Mouse (Mus musculus) MEL (cell line): ENCODE results near the gene Naga. TPM values are rescaled to one million over a fixed set of nuclear protein-coding genes. Genes with fewer than 3 reads are reported as not detected.

Source experiments
- DNase-seq: peaks from one replicate; pipeline ENCODE4 v3.0.0; 2011; ENCODE audit warnings: low read depth, low spot score
- H3K27ac ChIP-seq: 2 replicates; pipeline ENCODE4 v1.5.1; 2012; ENCODE audit warnings: low read depth, mild to moderate bottlenecking, control low read depth, low read length, moderate library complexity; ENCODE audit not compliant: control insufficient read depth
- H3K27me3 ChIP-seq, 2 experiments: fragments of 150-350 bp in 1 of 2; sonication (generic) in 1 of 2; 2 replicates each; pipeline ENCODE4 v1.6.1; 2012; ENCODE audit warnings: low read length in 2 of 2, mild to moderate bottlenecking in 2 of 2, improper control_type of control experiment in 1 of 2, moderate library complexity in 1 of 2; ENCODE audit not compliant: insufficient read depth in 2 of 2, control insufficient read depth in 1 of 2
- H3K36me3 ChIP-seq, 2 experiments: 2 replicates each; pipeline ENCODE4 v1.6.1; 2012 to 2014; ENCODE audit warnings: low read length in 2 of 2, improper control_type of control experiment in 1 of 2, inconsistent platforms in 1 of 2, mild to moderate bottlenecking in 1 of 2; ENCODE audit not compliant: insufficient read depth in 2 of 2, control insufficient read depth in 1 of 2
- H3K4me1 ChIP-seq, 2 experiments: fragments of 150-350 bp in 1 of 2; sonication (generic) in 1 of 2; 2 replicates each; pipeline ENCODE4 v1.6.1; 2012; ENCODE audit warnings: low read length in 2 of 2, improper control_type of control experiment in 1 of 2, mild to moderate bottlenecking in 1 of 2; ENCODE audit not compliant: insufficient read depth in 2 of 2, control insufficient read depth in 1 of 2
- H3K4me3 ChIP-seq, 2 experiments: fragments of 150-350 bp in 1 of 2; sonication (generic) in 1 of 2; 2 replicates each; pipeline ENCODE4 v1.5.1; 2012; ENCODE audit warnings: low read depth in 2 of 2, low read length in 2 of 2, mild to moderate bottlenecking in 2 of 2, moderate library complexity in 2 of 2, control low read depth in 1 of 2, improper control_type of control experiment in 1 of 2; ENCODE audit not compliant: control insufficient read depth in 1 of 2, insufficient read depth in 1 of 2
- H3K79me2 ChIP-seq: 2 replicates; pipeline ENCODE4 v1.6.1; 2012; ENCODE audit warnings: mild to moderate bottlenecking, low read length, moderate library complexity; ENCODE audit not compliant: control insufficient read depth, poor library complexity, insufficient read depth
- H3K9ac ChIP-seq: 2 replicates; pipeline ENCODE4 v1.6.1; 2012; ENCODE audit warnings: low read depth, mild to moderate bottlenecking, control low read depth, low read length, moderate library complexity; ENCODE audit not compliant: control insufficient read depth, poor library complexity, severe bottlenecking
- H3K9me3 ChIP-seq: fragments of 150-350 bp; sonication (generic); replicated peaks from 2 replicates; pipeline ENCODE4 v1.6.1; 2012; ENCODE audit warnings: mild to moderate bottlenecking, low read length, improper control_type of control experiment, moderate library complexity; ENCODE audit not compliant: insufficient read depth
- CHD2 ChIP-seq: IDR thresholded peaks from 2 replicates; pipeline ENCODE4 v1.6.1; 2011; ENCODE audit warnings: low read length, improper control_type of control experiment
- CTCF ChIP-seq, 3 experiments: IDR thresholded peaks in 2 of 3; conservative IDR thresholded peaks in 1 of 3; 2 replicates each; pipeline ENCODE4 v1.5.1; 2011 to 2012; ENCODE audit warnings: low read length in 3 of 3, low read depth in 2 of 3, mild to moderate bottlenecking in 2 of 3, improper control_type of control experiment in 1 of 3, inconsistent platforms in 1 of 3, mixed read lengths in 1 of 3, moderate library complexity in 1 of 3; ENCODE audit not compliant: control insufficient read depth in 1 of 3, insufficient read depth in 1 of 3, poor library complexity in 1 of 3, severe bottlenecking in 1 of 3
- ELF1 ChIP-seq: IDR thresholded peaks from 2 replicates; pipeline ENCODE4 v1.6.1; 2014; ENCODE audit warnings: low read depth, mild to moderate bottlenecking, inconsistent platforms, low read length, improper control_type of control experiment, moderate library complexity
- EP300 ChIP-seq, 2 experiments: IDR thresholded peaks; 2 replicates each; pipeline ENCODE4 v1.6.1; 2011; ENCODE audit warnings: improper control_type of control experiment in 2 of 2, low read length in 2 of 2, low read depth in 1 of 2, mild to moderate bottlenecking in 1 of 2
- ETS1 ChIP-seq: IDR thresholded peaks from 2 replicates; pipeline ENCODE4 v1.6.1; 2012; ENCODE audit warnings: low read depth, mild to moderate bottlenecking, inconsistent platforms, low read length, improper control_type of control experiment, moderate library complexity
- GATA1 ChIP-seq: IDR thresholded peaks from 2 replicates; pipeline ENCODE4 v1.6.1; 2011; ENCODE audit warnings: low read depth, low read length, improper control_type of control experiment
- HCFC1 ChIP-seq: IDR thresholded peaks from 2 replicates; pipeline ENCODE4 v1.6.1; 2012; ENCODE audit warnings: low read depth, mild to moderate bottlenecking, inconsistent platforms, low read length, improper control_type of control experiment, moderate library complexity
- MAFK ChIP-seq: IDR thresholded peaks from 2 replicates; pipeline ENCODE4 v1.6.1; 2011; ENCODE audit warnings: low read depth, mild to moderate bottlenecking, low read length, improper control_type of control experiment, borderline replicate concordance
- MAX ChIP-seq: IDR thresholded peaks from 2 replicates; pipeline ENCODE4 v1.6.1; 2011; ENCODE audit warnings: low read length, improper control_type of control experiment
- MAZ ChIP-seq: IDR thresholded peaks from 2 replicates; pipeline ENCODE4 v1.6.1; 2012; ENCODE audit warnings: low read depth, mild to moderate bottlenecking, inconsistent platforms, low read length, improper control_type of control experiment
- MXI1 ChIP-seq: IDR thresholded peaks from 2 replicates; pipeline ENCODE4 v1.6.1; 2011; ENCODE audit warnings: mild to moderate bottlenecking, low read depth, low read length, improper control_type of control experiment
- MYB ChIP-seq: IDR thresholded peaks from 2 replicates; pipeline ENCODE4 v1.6.1; 2011; ENCODE audit warnings: mild to moderate bottlenecking, low read depth, low read length, improper control_type of control experiment
- MYC ChIP-seq: IDR thresholded peaks from 2 replicates; pipeline ENCODE4 v1.6.1; 2011; ENCODE audit warnings: low read depth, mild to moderate bottlenecking, low read length, improper control_type of control experiment, moderate library complexity
- NELFE ChIP-seq: IDR thresholded peaks from 2 replicates; pipeline ENCODE4 v1.6.1; 2011; ENCODE audit warnings: low read depth, low read length, improper control_type of control experiment
- NRF1 ChIP-seq: IDR thresholded peaks from 2 replicates; pipeline ENCODE4 v1.6.1; 2014; ENCODE audit warnings: low read depth, mild to moderate bottlenecking, inconsistent platforms, low read length, improper control_type of control experiment, moderate library complexity; ENCODE audit not compliant: poor library complexity, insufficient read depth, severe bottlenecking
- POLR2A ChIP-seq, 2 experiments: IDR thresholded peaks; 2 replicates each; pipeline ENCODE4 v1.6.1; 2011 to 2012; ENCODE audit warnings: low read length in 2 of 2, mild to moderate bottlenecking in 2 of 2, control low read depth in 1 of 2, improper control_type of control experiment in 1 of 2, low read depth in 1 of 2, moderate library complexity in 1 of 2; ENCODE audit not compliant: control insufficient read depth in 1 of 2, insufficient read depth in 1 of 2, poor library complexity in 1 of 2
- POLR2AphosphoS2 ChIP-seq: IDR thresholded peaks from 2 replicates; pipeline ENCODE4 v1.6.1; 2011; ENCODE audit warnings: low read length, improper control_type of control experiment
- POLR2AphosphoS5 ChIP-seq: IDR thresholded peaks from 2 replicates; pipeline ENCODE4 v1.6.1; 2012; ENCODE audit warnings: low read depth, borderline replicate concordance, mild to moderate bottlenecking, inconsistent platforms, low read length, moderate library complexity, mixed read lengths
- RAD21 ChIP-seq: IDR thresholded peaks from 2 replicates; pipeline ENCODE4 v1.6.1; 2011; ENCODE audit warnings: mild to moderate bottlenecking, low read depth, low read length, improper control_type of control experiment
- SIN3A ChIP-seq: IDR thresholded peaks from 2 replicates; pipeline ENCODE4 v1.6.1; 2012; ENCODE audit warnings: low read length, improper control_type of control experiment, inconsistent platforms
- TBP ChIP-seq: IDR thresholded peaks from 2 replicates; pipeline ENCODE4 v1.8.0; 2011; ENCODE audit warnings: low read depth, low read length, improper control_type of control experiment
- TCF12 ChIP-seq: IDR thresholded peaks from 2 replicates; pipeline ENCODE4 v1.6.1; 2014; ENCODE audit warnings: low read depth, mild to moderate bottlenecking, inconsistent platforms, low read length, improper control_type of control experiment, moderate library complexity
- UBTF ChIP-seq: IDR thresholded peaks from 2 replicates; pipeline ENCODE4 v1.6.1; 2012; ENCODE audit warnings: low read depth, mild to moderate bottlenecking, inconsistent platforms, low read length, improper control_type of control experiment, moderate library complexity, borderline replicate concordance; ENCODE audit not compliant: insufficient read depth
- USF1 ChIP-seq: IDR thresholded peaks from 2 replicates; pipeline ENCODE4 v1.6.1; 2014; ENCODE audit warnings: low read depth, mild to moderate bottlenecking, inconsistent platforms, low read length, improper control_type of control experiment, moderate library complexity
- USF2 ChIP-seq, 2 experiments: IDR thresholded peaks; 2 replicates each; pipeline ENCODE4 v1.6.1; 2011 to 2012; ENCODE audit warnings: improper control_type of control experiment in 2 of 2, low read length in 2 of 2, borderline replicate concordance in 1 of 2, inconsistent platforms in 1 of 2, low read depth in 1 of 2, mild to moderate bottlenecking in 1 of 2; ENCODE audit not compliant: insufficient read depth in 1 of 2
- ZMIZ1 ChIP-seq: IDR thresholded peaks from 2 replicates; pipeline ENCODE4 v1.6.1; 2012; ENCODE audit warnings: low read depth, mild to moderate bottlenecking, inconsistent platforms, low read length, improper control_type of control experiment, moderate library complexity
- ZNF384 ChIP-seq: IDR thresholded peaks from 2 replicates; pipeline ENCODE4 v1.6.1; 2012; ENCODE audit warnings: low read depth, mild to moderate bottlenecking, inconsistent platforms, low read length, improper control_type of control experiment
- polyA plus RNA-seq, 2 experiments: library from polyadenylated mRNA; stranded (reverse) in 1 of 2; unstranded in 1 of 2; fragments of >175 nt in 1 of 2; fragments of >200 nt in 1 of 2; gene quantifications; 2 replicates each; pipeline versions ENCODE4 v1.2.1 to v1.2.4; 2012; ENCODE audit warnings: low replicate concordance in 2 of 2, low read depth in 1 of 2; ENCODE audit not compliant: insufficient read length in 2 of 2, insufficient read depth in 1 of 2, missing spikeins in 1 of 2
- total RNA-seq: library from RNA; depleted of rRNA; stranded (reverse); fragments of 300-350 nt; gene quantifications from 2 replicates; pipeline ENCODE4 v1.2.3, GENCODE M21; 2012

The Naga gene
- total and polyA plus RNA-seq, 3 experiments: 26.4 to 59.5 TPM; not detected in 1

GRCm38 (mm10) chr15:82346580-82347302 is 8.0 kb upstream of the Naga start (continued):
- no peak for TF ChIP-seq UBTF
- no peak for TF ChIP-seq HCFC1
- no peak for TF ChIP-seq GATA1
- TF ChIP-seq POLR2AphosphoS2: no peak
- TF ChIP-seq, all 39 proteins: peak for 9

- Histone ChIP-seq H3K9ac (peak overlapping the region; percentile 84), H3K79me2 (peaks cover 43% of the 10 kb centered on the region), H3K27me3 (no peaks in the 10 kb centered on the region), H3K9me3 (no peaks in the 10 kb centered on the region), H3K27ac (peak overlapping the region; percentile 90), H3K4me1 (peaks cover 9 to 56% of the 10 kb centered on the region in 2 experiments; a peak in 3 of 4 replicates), H3K36me3 (peaks cover 0 to 50% of the 10 kb centered on the region in 2 experiments; a peak in 2 of 4 replicates), H3K4me3 (peak overlapping the region; percentile 67 to 83)
- TF ChIP-seq POLR2AphosphoS2 (peak; percentile 99), SIN3A (peak; percentile 89; the same call in 1 of the 2 replicates), NELFE (peak; percentile 61; the same call in 1 of the 2 replicates), ETS1 (peak; percentile 26; the same call in 1 of the 2 replicates), MAFK (no peak), POLR2A (IDR thresholded peaks at IDR 0.05; ENCODE audit: control insufficient read depth in 1 of 2, insufficient read depth in 1 of 2, low read depth in 1 of 2, low read length in 2 of 2, poor library complexity in 1 of 2) (peak; percentile 71 to 75; a peak in 2 of 4 replicates), TCF12 (peak; percentile 0; the same call in 1 of the 2 replicates), MAZ (peak; percentile 88), RAD21 (no peak), MAX (no peak), USF2 (IDR thresholded peaks at IDR 0.05; ENCODE audit: borderline replicate concordance in 1 of 2, insufficient read depth in 1 of 2, low read depth in 1 of 2, low read length in 2 of 2) (no peak), ZNF384 (no peak), CHD2 (peak; percentile 95), MYC (no peak; the same call in 1 of the 2 replicates), UBTF (no peak), USF1 (peak; percentile 84), ELF1 (peak; percentile 65), MYB (no peak), EP300 (IDR thresholded peaks at IDR 0.05; ENCODE audit: low read depth in 1 of 2, low read length in 2 of 2) (no peak), MXI1 (peak; percentile 32; the same call in 1 of the 2 replicates), TBP (peak; percentile 62), CTCF (IDR thresholded peaks at IDR 0.05 in 2 of 3, conservative IDR thresholded peaks at IDR 0.05 in 1 of 3; ENCODE audit: control insufficient read depth in 1 of 3, insufficient read depth in 1 of 3, low read depth in 2 of 3, low read length in 3 of 3, poor library complexity in 1 of 3, severe bottlenecking in 1 of 3) (no peak), POLR2AphosphoS5 (peak; percentile 95; the same call in 1 of the 2 replicates), NRF1 (peak; percentile 89), HCFC1 (peak; percentile 85), ZMIZ1 (peak; percentile 97)
- DNase-seq: peak; percentile 99
Measured at GRCm38 (mm10) chr15:82345820-82346470, 7.2 kb upstream of the Naga start.
